ENCODE assay signal across 13 mouse cellular contexts in genomic region chr12:58947879-58948278, GRCm38 (mm10).
"Had no signal": no experiment of that assay in that cellular context is flagged by ENCODE, and none has a peak within 500 bp of the region (broad histone marks: within the 10 kb centered on the region; RNA-seq: fewer than 3 reads in every experiment).

No protein-coding gene starts in this region.

- H3K27ac ChIP-seq: layer of hippocampus, adult 2 months; limb, embryonic 10.5 days; limb, embryonic 13.5 days; liver, embryonic 12.5 days; liver, embryonic 15.5 days; lung, embryonic 15.5 days; midbrain, embryonic 10.5 days; midbrain, embryonic 13.5 days; neural tube, embryonic 13.5 days; stomach, embryonic 15.5 days had no signal

- H3K36me3 ChIP-seq: limb, embryonic 10.5 days; limb, embryonic 13.5 days; liver, embryonic 12.5 days; liver, embryonic 15.5 days; lung, embryonic 15.5 days; midbrain, embryonic 10.5 days; midbrain, embryonic 13.5 days; neural tube, embryonic 13.5 days; stomach, embryonic 15.5 days had no signal

- H3K4me1 ChIP-seq: limb, embryonic 10.5 days; limb, embryonic 13.5 days; liver, embryonic 12.5 days; liver, embryonic 15.5 days; lung, embryonic 15.5 days; midbrain, embryonic 10.5 days; midbrain, embryonic 13.5 days; neural tube, embryonic 13.5 days; stomach, embryonic 15.5 days had no signal

- ATAC-seq: liver, embryonic 12.5 days; midbrain, embryonic 13.5 days; midbrain, embryonic 16.5 days had no signal

- H3K9ac ChIP-seq: limb, embryonic 13.5 days; liver, embryonic 12.5 days; liver, embryonic 15.5 days; lung, embryonic 15.5 days; midbrain, embryonic 13.5 days; neural tube, embryonic 13.5 days; stomach, embryonic 15.5 days had no signal

- H3K4me2 ChIP-seq: limb, embryonic 13.5 days; liver, embryonic 12.5 days; liver, embryonic 15.5 days; lung, embryonic 15.5 days; midbrain, embryonic 13.5 days; neural tube, embryonic 13.5 days; stomach, embryonic 15.5 days had no signal

- H3K9me3 ChIP-seq: limb, embryonic 10.5 days; limb, embryonic 13.5 days; liver, embryonic 12.5 days; liver, embryonic 15.5 days; lung, embryonic 15.5 days; megakaryocyte, embryonic 14.5 days; midbrain, embryonic 10.5 days; midbrain, embryonic 13.5 days; neural tube, embryonic 13.5 days; stomach, embryonic 15.5 days had no signal

- H3K4me3 ChIP-seq: layer of hippocampus, adult 2 months; limb, embryonic 10.5 days; limb, embryonic 13.5 days; liver, embryonic 12.5 days; liver, embryonic 15.5 days; lung, embryonic 15.5 days; megakaryocyte, embryonic 14.5 days; midbrain, embryonic 10.5 days; midbrain, embryonic 13.5 days; myocyte; neural tube, embryonic 13.5 days; stomach, embryonic 15.5 days had no signal

- H3K27me3 ChIP-seq: limb, embryonic 13.5 days; liver, embryonic 12.5 days; liver, embryonic 15.5 days; lung, embryonic 15.5 days; megakaryocyte, embryonic 14.5 days; midbrain, embryonic 13.5 days; neural tube, embryonic 13.5 days; stomach, embryonic 15.5 days had no signal
